Mouse (Mus musculus): ENCODE data around the gene Zfp598. TPM values are rescaled to one million over a fixed set of nuclear protein-coding genes. Genes with fewer than 3 reads are reported as not detected.

The Zfp598 gene
- total RNA-seq, 2 experiments from 2014 or later: 36.6 to 43.9 TPM

GRCm38 (mm10) chr17:24639571-24639988, 29.9 kb upstream of the Zfp598 start:
- Histone ChIP-seq H3K27ac (no peak overlapping the region), H3K4me3 (no peak overlapping the region)
- no peak for DNase-seq (ENCODE audit: low spot score in 2 of 2)
- TF ChIP-seq CTCF (conservative IDR thresholded peaks at IDR 0.05): no peak

GRCm38 (mm10) chr17:24640119-24640518, 29.4 kb upstream of the Zfp598 start:
- Histone ChIP-seq H3K4me3 (no peak overlapping the region), H3K27ac (no peak overlapping the region)
- TF ChIP-seq CTCF (conservative IDR thresholded peaks at IDR 0.05): no peak
- DNase-seq (ENCODE audit: low spot score in 2 of 2): no peak

- no peak for TF ChIP-seq CTCF (conservative IDR thresholded peaks at IDR 0.05)
- Histone ChIP-seq H3K27ac (no peak overlapping the region), H3K4me3 (no peak overlapping the region)
- no peak for DNase-seq (ENCODE audit: low spot score in 2 of 2)
Observed at GRCm38 (mm10) chr17:24640581-24640980, 28.9 kb upstream of the Zfp598 start.

- H3K4me3 ChIP-seq: no peak overlapping the region
- no peak overlapping the region for H3K27ac ChIP-seq
- no peak for TF ChIP-seq CTCF (conservative IDR thresholded peaks at IDR 0.05)
- DNase-seq (ENCODE audit: low spot score in 2 of 2): no peak
Observed at GRCm38 (mm10) chr17:24641944-24642343, 27.5 kb upstream of the Zfp598 start.

- H3K4me3 ChIP-seq: no peak overlapping the region; the same call in 1 of the 2 replicates
- peak overlapping the region; percentile 89 for H3K27ac ChIP-seq
- TF ChIP-seq CTCF (conservative IDR thresholded peaks at IDR 0.05): no peak
- DNase-seq (ENCODE audit: low spot score in 2 of 2): no peak
Observed at GRCm38 (mm10) chr17:24642791-24643343, 26.6 kb upstream of the Zfp598 start.

GRCm38 (mm10) chr17:24644030-24644715, 25.3 kb upstream of the Zfp598 start:
- no peak for DNase-seq (ENCODE audit: low spot score in 2 of 2)
- Histone ChIP-seq H3K4me3 (peak overlapping the region; percentile 34), H3K27ac (peak overlapping the region; percentile 89)
- TF ChIP-seq CTCF (conservative IDR thresholded peaks at IDR 0.05): no peak

GRCm38 (mm10) chr17:24644875-24645721, 24.4 kb upstream of the Zfp598 start:
- no peak for TF ChIP-seq CTCF (conservative IDR thresholded peaks at IDR 0.05)
- H3K27ac ChIP-seq: peak overlapping the region; percentile 89
- peak overlapping the region; percentile 34; the same call in 1 of the 2 replicates for H3K4me3 ChIP-seq
- no peak for DNase-seq (ENCODE audit: low spot score in 2 of 2)

GRCm38 (mm10) chr17:24645916-24646315, 23.6 kb upstream of the Zfp598 start:
- Histone ChIP-seq H3K4me3 (no peak overlapping the region), H3K27ac (peak overlapping the region; percentile 89)
- DNase-seq (ENCODE audit: low spot score in 2 of 2): no peak
- no peak for TF ChIP-seq CTCF (conservative IDR thresholded peaks at IDR 0.05)

GRCm38 (mm10) chr17:24646381-24646780, 23.1 kb upstream of the Zfp598 start:
- no peak for TF ChIP-seq CTCF (conservative IDR thresholded peaks at IDR 0.05)
- no peak overlapping the region for H3K4me3 ChIP-seq
- no peak for DNase-seq (ENCODE audit: low spot score in 2 of 2)
- peak overlapping the region; percentile 89 for H3K27ac ChIP-seq

- Histone ChIP-seq H3K4me3 (peak overlapping the region; percentile 34), H3K27ac (peak overlapping the region; percentile 89)
- DNase-seq (ENCODE audit: low spot score in 2 of 2): no peak
- TF ChIP-seq CTCF (conservative IDR thresholded peaks at IDR 0.05): no peak
Observed at GRCm38 (mm10) chr17:24647493-24647892, 22.0 kb upstream of the Zfp598 start.

- DNase-seq (ENCODE audit: low spot score in 2 of 2): no peak
- Histone ChIP-seq H3K4me3 (peak overlapping the region; percentile 84), H3K27ac (peak overlapping the region; percentile 91)
- TF ChIP-seq CTCF (conservative IDR thresholded peaks at IDR 0.05): no peak
Observed at GRCm38 (mm10) chr17:24648731-24649377, 20.6 kb upstream of the Zfp598 start.

GRCm38 (mm10) chr17:24649581-24650069, 19.9 kb upstream of the Zfp598 start:
- Histone ChIP-seq H3K27ac (peak overlapping the region; percentile 91), H3K4me3 (peak overlapping the region; percentile 84)
- peak; percentile 18; the same call in 1 of the 2 replicates for TF ChIP-seq CTCF (conservative IDR thresholded peaks at IDR 0.05)
- no peak for DNase-seq (ENCODE audit: low spot score in 2 of 2)
